Comparison of ENCODE assay signal across 9 mouse cellular contexts in the genomic region with DNA sequence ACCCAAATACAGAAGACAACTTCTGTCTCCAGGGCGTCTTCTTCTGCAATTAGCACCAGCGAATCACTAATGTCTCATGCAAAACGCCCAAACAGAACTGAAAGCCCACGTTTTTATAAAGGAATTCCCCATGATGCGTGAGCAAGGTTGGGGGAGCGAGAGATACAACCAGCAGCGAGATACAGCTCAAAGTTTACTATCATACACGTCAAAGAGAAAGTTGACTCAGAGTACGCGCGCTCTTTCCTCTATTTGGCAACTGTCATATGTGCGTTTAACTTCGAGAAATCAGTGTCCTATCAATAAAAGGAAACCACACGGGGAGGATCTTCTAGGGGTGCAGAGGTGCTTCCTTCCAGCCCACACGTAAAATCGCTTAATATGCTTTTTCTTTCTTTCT. TPM values are rescaled to one million over a fixed set of nuclear protein-coding genes. Genes with fewer than 3 reads are reported as not detected.
DNase-seq lines count a peak whose midpoint lies in the region; ATAC-seq and TF ChIP-seq lines count a peak whose summit lies in the region.
"Had no signal": no experiment of that assay in that cellular context is flagged by ENCODE, and none has a peak within 500 bp of the region (broad histone marks: within the 10 kb centered on the region; RNA-seq: fewer than 3 reads in every experiment).

No protein-coding gene starts in this region.

- H3K27me3 ChIP-seq in forebrain, postnatal 0 days (ENCODE audit: insufficient read depth, low read length), result no peaks in the 10 kb centered on the region
- H3K27me3 ChIP-seq in limb, embryonic 13.5 days, result 0 out of 2 replicates have a peak, but pooled peaks cover 5% of the 10 kb centered on the region
- no peaks in the 10 kb centered on the region; the same call in 1 of the 2 replicates for H3K27me3 ChIP-seq in splenic B cell, adult 2 months (ENCODE audit: control insufficient read depth, insufficient read depth, low read length, poor library complexity, severe bottlenecking)

- TF ChIP-seq CTCF in forebrain, postnatal 0 days (IDR thresholded peaks at IDR 0.05; ENCODE audit: low read depth), result no peak

- H3K4me1 ChIP-seq in forebrain, postnatal 0 days (ENCODE audit: insufficient read depth), result peaks cover 5% of the 10 kb centered on the region
- peaks cover 41% of the 10 kb centered on the region for H3K4me1 ChIP-seq in limb, embryonic 13.5 days

- no peaks in the 10 kb centered on the region for H3K9me3 ChIP-seq in forebrain, postnatal 0 days (ENCODE audit: low read length)
- no peaks in the 10 kb centered on the region for H3K9me3 ChIP-seq in limb, embryonic 13.5 days

- DNase-seq in heart, adult 11 months, result peak; percentile 88
- DNase-seq in heart, postnatal 25 days (ENCODE audit: low spot score), result no peak
- peak; percentile 19 for DNase-seq in forebrain, postnatal 0 days
- peak; percentile 39 for DNase-seq in splenic B cell, adult 2 months (ENCODE audit: low read depth, low spot score)
- DNase-seq in cerebellum, adult 9-10 months, result no peak
- DNase-seq in adrenal gland, adult 8-10 months, result no peak

- H3K27ac ChIP-seq in forebrain, postnatal 0 days (ENCODE audit: low read depth, low read length), result no peak overlapping the region
- H3K27ac ChIP-seq in limb, embryonic 13.5 days, result no peak overlapping the region

- H3K4me2 ChIP-seq in forebrain, postnatal 0 days (ENCODE audit: low read depth), result peak overlapping the region; percentile 60
- peak overlapping the region; percentile 88 for H3K4me2 ChIP-seq in limb, embryonic 13.5 days (replicated peaks)

- WGBS in forebrain, postnatal 0 days, result 1% methylated on average over 16 of the region's 16 CpGs
- WGBS in limb, embryonic 13.5 days, result 3% methylated on average over 16 of the region's 16 CpGs

- ATAC-seq in CD4-positive, CD25-positive, alpha-beta regulatory T cell, adult 4 months, result peak; percentile 27
- ATAC-seq in forebrain, postnatal 0 days, result no peak
- no peak for ATAC-seq in limb, embryonic 13.5 days (ENCODE audit: low FRiP score, low read depth)

- intact Hi-C loops in heart, postnatal 25 days (cut with DNase I), result loop anchor here (5.0 to 10.0 kb wide), 2 partner anchors 71 to 1588 kb away; no protein-coding TSS in a partner anchor

- H3K4me3 ChIP-seq in forebrain, postnatal 0 days (ENCODE audit: low read depth, low read length), result peak overlapping the region; percentile 85
- peak overlapping the region; percentile 86 for H3K4me3 ChIP-seq in limb, embryonic 13.5 days

- H3K9ac ChIP-seq in forebrain, postnatal 0 days, result peak overlapping the region; percentile 69
- H3K9ac ChIP-seq in limb, embryonic 13.5 days, result peak overlapping the region; percentile 89

- H3K36me3 ChIP-seq in forebrain, postnatal 0 days (ENCODE audit: insufficient read depth), result no peaks in the 10 kb centered on the region
- peaks cover 10% of the 10 kb centered on the region for H3K36me3 ChIP-seq in limb, embryonic 13.5 days
- no peaks in the 10 kb centered on the region for H3K36me3 ChIP-seq in splenic B cell, adult 2 months (ENCODE audit: control insufficient read depth, insufficient read depth, low read length, poor library complexity, severe bottlenecking)

RNA-seq across cellular contexts. Expression of gene Tmtc2, which starts 1.4 kb away (rescaled TPM):
- 1 to 10 TPM; 3.3 to 3.8 TPM for total RNA-seq in heart, postnatal 25 days (2021)
- polyA plus RNA-seq in CD4-positive, CD25-positive, alpha-beta regulatory T cell, adult 4 months (2017; shearing (Covaris generic)), result under 1 TPM in 1 of 2 experiments, not detected in 1; 0.39 TPM
- 8.5 and 11.1 TPM in 2 replicates for total RNA-seq in forebrain, postnatal 0 days (2014; rRNA removed)
- 3.2 and 4.6 TPM in 2 replicates for polyA plus RNA-seq in forebrain, postnatal 0 days (2015; fragmentation: Nextera tagmentation; extraction: Ambion mirVana)
- polyA plus RNA-seq in limb, embryonic 13.5 days (2015; fragmentation: Nextera tagmentation; extraction: Ambion mirVana), result 23.3 and 24.2 TPM in 2 replicates
- 1 to 10 TPM; 2.0 to 5.2 (median 2.9) TPM for total RNA-seq in adrenal gland, adult 8-10 months (2022)
- total RNA-seq: MEL had no signal

Comparison
In these comparisons a context has a peak if more than half of its experiments do, and no peak if none do; other contexts are left out.
1. DNase-seq: peak in heart, adult 11 months (single experiment), forebrain, postnatal 0 days (single experiment) and splenic B cell, adult 2 months (single experiment); none in heart, postnatal 25 days (single experiment), cerebellum, adult 9-10 months (single experiment) and adrenal gland, adult 8-10 months (single experiment).